In genomic region chr17:34170877-34171498, GRCm38 (mm10) we compare ENCODE assay signal across 8 mouse cellular contexts. TPM values are rescaled to one million over a fixed set of nuclear protein-coding genes. Genes with fewer than 3 reads are reported as not detected.
DNase-seq lines count a peak whose midpoint lies in the region; ATAC-seq and TF ChIP-seq lines count a peak whose summit lies in the region.

No protein-coding gene starts in this region.

- intact Hi-C loops in gastrocnemius, postnatal 14 days (cut with DNase I; ENCODE audit: low total_unique reads) = loop anchor here (5.0 kb wide), 1 partner anchor 66 kb away; the partner anchor contains the start of gene H2-Ob

- no peak overlapping the region for H3K27ac ChIP-seq in cerebellum, adult 2 months (ENCODE audit: insufficient read depth, low read length)
- no peak overlapping the region for H3K27ac ChIP-seq in liver, embryonic 15.5 days (replicated peaks)

- DNase-seq in B cell, adult 2 months = peak; percentile 92 to 93
- peak; percentile 87 for DNase-seq in MEL-GATA-1-ER (ENCODE audit: extremely low read depth, low read depth)
- peak; percentile 59 to 74 for DNase-seq in cerebellum, adult 2 months
- DNase-seq in gastrocnemius, postnatal 14 days = peak; percentile 67
- DNase-seq in kidney, postnatal 36 days = peak; percentile 81 to 91
- peak; percentile 90 for DNase-seq in retina, embryonic 14.5 days (ENCODE audit: low spot score)
- DNase-seq in thymus, postnatal 4 days = peak; percentile 89

- H3K27me3 ChIP-seq in cerebellum, adult 2 months (ENCODE audit: control insufficient read depth, insufficient read depth, low read length) = no peaks in the 10 kb centered on the region
- no peaks in the 10 kb centered on the region; the same call in 1 of the 2 replicates for H3K27me3 ChIP-seq in liver, embryonic 15.5 days

- peak overlapping the region; percentile 58 for H3K4me2 ChIP-seq in liver, embryonic 15.5 days

- no peak for TF ChIP-seq POLR2A in cerebellum, adult 2 months (IDR thresholded peaks at IDR 0.05; ENCODE audit: borderline replicate concordance, insufficient read depth, low read length)

- no peaks in the 10 kb centered on the region for H3K4me1 ChIP-seq in cerebellum, adult 2 months (ENCODE audit: control insufficient read depth, insufficient read depth, low read length)
- peaks cover 10% of the 10 kb centered on the region; the same call in 1 of the 2 replicates for H3K4me1 ChIP-seq in liver, embryonic 15.5 days (replicated peaks)

- no peaks in the 10 kb centered on the region for H3K36me3 ChIP-seq in liver, embryonic 15.5 days (replicated peaks)

- no peak overlapping the region for H3K9ac ChIP-seq in liver, embryonic 15.5 days

- 42% methylated on average over 13 of the region's 13 CpGs for WGBS in cerebellum, adult 2 months
- 15% methylated on average over 13 of the region's 13 CpGs for WGBS in liver, embryonic 15.5 days (ENCODE audit: insufficient replicate concordance)

- no peak overlapping the region for H3K4me3 ChIP-seq in cerebellum, adult 2 months (replicated peaks; ENCODE audit: insufficient read depth, low read depth, low read length)
- H3K4me3 ChIP-seq in liver, embryonic 15.5 days (replicated peaks) = peak overlapping the region; percentile 11; the same call in 1 of the 2 replicates

- peak; percentile 84 for TF ChIP-seq CTCF in cerebellum, adult 2 months (IDR thresholded peaks at IDR 0.05; ENCODE audit: borderline replicate concordance, insufficient read depth, low read depth, low read length)

- peak; percentile 47; the same call in 1 of the 2 replicates for ATAC-seq in liver, embryonic 15.5 days (ENCODE audit: insufficient read depth)

- no peaks in the 10 kb centered on the region for H3K9me3 ChIP-seq in liver, embryonic 15.5 days (replicated peaks)

RNA-seq across cellular contexts. Expression of gene Tap1, which starts 16.4 kb away (rescaled TPM):
- polyA plus RNA-seq in cerebellum, adult 2 months (2012; rRNA removed) = 2.6 and 2.7 TPM in 2 replicates
- 1 to 10 TPM; 1.7 to 2.6 TPM for total RNA-seq in gastrocnemius, postnatal 14 days (2021)
- 4.2 and 4.8 TPM in 2 replicates for polyA plus RNA-seq in liver, embryonic 15.5 days (2015; fragmentation: Nextera tagmentation; extraction: Ambion mirVana)

RNA-seq across cellular contexts. Expression of gene Psmb9, which starts 16.6 kb away (rescaled TPM):
- 2.2 and 2.7 TPM in 2 replicates for polyA plus RNA-seq in cerebellum, adult 2 months (2012; rRNA removed)
- 1 to 10 TPM; 1.8 to 2.0 TPM for total RNA-seq in gastrocnemius, postnatal 14 days (2021)
- polyA plus RNA-seq in liver, embryonic 15.5 days (2015; fragmentation: Nextera tagmentation; extraction: Ambion mirVana) = 10.6 and 11.2 TPM in 2 replicates

RNA-seq across cellular contexts. Expression of gene H2-DMb1, which starts 18.1 kb away (rescaled TPM):
- 1.8 and 3.0 TPM in 2 replicates for polyA plus RNA-seq in cerebellum, adult 2 months (2012; rRNA removed)
- 1 to 10 TPM; 1.0 to 1.4 TPM for total RNA-seq in gastrocnemius, postnatal 14 days (2021)
- polyA plus RNA-seq in liver, embryonic 15.5 days (2015; fragmentation: Nextera tagmentation; extraction: Ambion mirVana) = 1.6 and 1.7 TPM in 2 replicates

RNA-seq across cellular contexts. Expression of gene Psmb8, which starts 26.5 kb away (rescaled TPM):
- polyA plus RNA-seq in cerebellum, adult 2 months (2012; rRNA removed) = 5.8 and 7.3 TPM in 2 replicates
- total RNA-seq in gastrocnemius, postnatal 14 days (2021) = 1 to 10 TPM; 2.9 to 3.4 TPM
- 21.9 and 22.8 TPM in 2 replicates for polyA plus RNA-seq in liver, embryonic 15.5 days (2015; fragmentation: Nextera tagmentation; extraction: Ambion mirVana)

RNA-seq across cellular contexts. Expression of gene H2-DMb2, which starts 27.9 kb away (rescaled TPM):
- polyA plus RNA-seq in cerebellum, adult 2 months (2012; rRNA removed) = 0.35 and 0.52 TPM in 2 replicates
- total RNA-seq in gastrocnemius, postnatal 14 days (2021) = under 1 TPM; 0.45 to 0.47 TPM
- 0.54 and 1.0 TPM in 2 replicates for polyA plus RNA-seq in liver, embryonic 15.5 days (2015; fragmentation: Nextera tagmentation; extraction: Ambion mirVana)
